Mouse (Mus musculus) kidney, postnatal 25 days (tissue): Measurements from ENCODE around the gene Ak7.
A peak's percentile ranks its signal among the peaks of the same experiment; 100 is the strongest.

ENCODE experiments used
- DNase-seq, 2 experiments: peaks; one replicate each; pipeline ENCODE4 v3.0.0; 2021; ENCODE audit warnings: mixed read lengths in 2 of 2

Gene Ak7

DNA sequence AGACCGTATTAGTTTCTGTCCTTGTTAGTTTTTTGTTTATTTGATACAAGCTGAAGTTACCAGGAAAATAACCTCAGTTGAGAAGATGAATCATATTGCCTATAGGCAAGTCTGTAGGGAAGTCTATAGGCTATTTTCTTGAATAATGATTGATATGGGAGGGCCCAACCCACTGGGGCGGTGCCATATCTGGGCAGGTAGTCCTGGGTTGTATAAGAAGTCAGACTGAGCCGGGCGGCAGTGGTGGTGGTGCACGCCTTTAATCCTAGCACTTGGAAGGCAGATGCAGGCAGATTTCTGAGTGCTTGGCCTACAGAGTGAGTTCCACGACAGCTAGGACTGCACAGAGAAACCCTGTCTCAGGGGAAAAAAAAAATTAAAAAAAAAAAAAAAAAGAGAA lies 84.1 kb downstream of the Ak7 start:
- DNase-seq = no peak

DNA sequence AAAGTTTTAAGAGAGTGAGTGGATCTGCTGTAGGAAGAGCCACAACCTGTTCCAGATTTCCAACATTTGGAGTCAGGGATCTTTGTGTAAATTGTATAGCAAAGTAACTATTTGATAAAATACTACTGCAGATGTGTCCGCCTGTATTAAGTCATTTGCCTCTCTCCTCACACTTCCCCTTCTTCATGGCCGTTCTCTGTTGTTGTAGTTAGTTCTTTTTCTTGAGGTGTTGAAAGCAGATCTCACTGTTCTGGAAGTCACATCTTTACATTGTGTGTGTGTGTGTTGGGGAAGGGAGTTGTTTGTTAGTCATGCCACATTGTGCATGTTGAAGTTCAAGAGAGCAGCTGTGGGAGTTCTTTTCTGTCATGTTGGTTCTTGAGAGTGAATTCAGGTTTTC lies 89.1 kb downstream of the Ak7 start:
- no peak for DNase-seq

DNA sequence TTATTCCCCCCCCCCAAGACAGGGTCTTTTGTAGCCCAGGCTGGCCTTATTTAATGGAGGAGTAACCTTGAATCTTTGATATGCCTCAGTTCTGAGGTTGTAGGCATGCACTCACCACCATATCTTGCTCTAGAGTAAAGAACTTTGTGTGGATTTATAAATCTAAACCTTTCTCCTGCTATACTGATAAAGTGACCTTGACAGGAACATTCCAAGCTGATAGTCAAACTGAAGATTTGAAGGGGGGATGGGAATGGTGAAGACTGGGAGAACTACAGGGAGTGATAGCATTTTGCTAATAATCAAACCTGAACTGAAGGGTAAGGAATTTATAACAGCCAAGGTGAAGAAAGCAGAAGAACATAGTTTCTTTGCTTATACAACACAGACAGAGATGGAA lies 92.2 kb downstream of the Ak7 start:
- DNase-seq = no peak

DNA sequence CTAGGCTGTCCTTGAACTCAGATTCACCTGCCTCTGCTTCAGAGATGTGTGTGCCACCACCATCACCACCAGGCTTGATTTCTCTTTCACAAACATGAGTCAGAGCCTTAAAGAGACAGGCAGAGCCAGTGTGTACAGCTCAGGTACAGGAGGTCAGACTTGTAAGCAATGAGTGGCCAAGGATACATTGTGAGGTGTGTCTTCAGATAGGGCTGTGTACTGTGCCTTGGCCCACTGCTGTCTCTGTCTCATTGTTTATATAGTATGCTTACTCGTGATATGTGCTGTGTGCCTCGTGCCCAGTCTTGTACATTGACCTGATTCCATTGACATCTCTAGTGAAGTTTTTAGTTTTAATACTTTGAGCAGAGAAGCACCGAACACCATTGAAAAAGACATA lies 100.0 kb downstream of the Ak7 start:
- DNase-seq = no peak

DNA sequence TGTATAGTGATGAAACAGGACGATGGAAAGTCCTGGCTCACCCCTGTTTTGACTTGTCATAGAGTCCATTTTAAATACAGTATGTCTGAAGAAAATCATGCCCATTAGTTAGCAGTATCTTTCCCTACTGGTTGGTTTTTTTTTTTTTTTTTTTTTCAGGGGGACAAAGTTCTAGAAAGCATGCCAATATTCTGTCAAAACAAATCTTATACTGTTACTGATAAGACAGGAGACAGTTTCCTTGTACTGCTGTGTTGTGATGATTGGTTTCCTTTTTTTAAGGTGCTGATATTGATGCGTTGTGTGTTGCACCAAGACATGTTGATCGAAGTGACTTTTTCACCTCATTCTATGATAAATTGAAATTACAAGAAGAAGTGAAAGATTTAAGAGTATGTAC lies 100.4 kb downstream of the Ak7 start:
- no peak for DNase-seq

DNA sequence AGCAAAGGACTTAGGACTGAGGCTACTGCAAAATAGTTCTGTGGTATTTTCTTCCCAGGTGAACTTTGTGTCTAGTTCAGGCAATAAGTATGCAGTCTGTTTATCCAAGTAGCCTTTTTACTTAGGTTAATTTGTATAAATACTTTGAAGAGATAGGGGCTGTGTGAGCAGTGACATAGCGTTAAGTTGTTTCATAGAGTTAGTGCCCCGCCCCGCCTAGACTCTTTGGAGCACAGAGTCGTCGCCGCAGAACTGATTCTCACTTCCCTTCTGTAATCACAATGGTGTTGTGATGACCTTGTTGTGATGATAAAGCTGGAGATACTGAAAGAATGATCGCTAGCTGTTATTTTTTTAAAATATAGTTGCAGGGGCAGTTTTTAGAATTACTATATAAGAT lies 101.6 kb downstream of the Ak7 start:
- DNase-seq = no peak

DNA sequence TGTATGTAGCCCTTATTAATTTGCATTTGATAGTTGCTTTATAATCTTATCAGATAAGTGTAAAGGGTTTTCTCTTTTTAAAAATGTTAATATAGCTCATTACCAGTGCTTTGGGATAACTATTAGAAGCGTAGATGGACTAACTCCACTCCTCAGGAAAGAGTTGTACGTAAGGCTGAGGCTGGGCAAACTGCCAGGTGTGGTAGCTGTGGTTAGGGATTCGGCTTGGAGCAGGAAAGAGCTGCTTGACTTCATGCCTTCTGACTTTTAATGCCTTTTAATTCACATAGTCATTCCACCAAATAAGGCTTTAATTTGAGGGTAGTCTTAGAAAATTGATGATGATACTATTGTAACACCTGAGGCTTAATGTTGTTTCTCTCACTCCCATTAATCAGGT lies 103.2 kb downstream of the Ak7 start:
- DNase-seq = peak; percentile 43 to 48

DNA sequence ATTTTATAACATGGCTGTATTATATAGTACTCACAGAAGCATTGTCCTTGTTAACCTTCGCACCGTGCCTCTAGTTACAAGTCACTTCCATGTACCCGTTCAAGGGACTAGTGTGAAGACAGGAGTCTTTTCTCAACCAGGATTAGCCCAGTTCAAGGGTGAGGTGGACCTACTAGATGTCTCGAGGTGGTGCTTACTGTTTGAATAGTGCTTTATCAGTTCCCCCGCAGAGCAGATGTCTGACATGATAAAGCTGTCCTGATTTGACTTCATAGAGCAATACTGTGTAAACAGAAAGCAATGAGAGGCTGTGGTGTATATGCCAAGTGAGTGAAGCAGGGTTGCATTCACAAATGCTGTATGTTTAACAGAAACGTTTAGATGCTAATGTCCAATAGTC lies 104.8 kb downstream of the Ak7 start:
- DNase-seq = no peak

DNA sequence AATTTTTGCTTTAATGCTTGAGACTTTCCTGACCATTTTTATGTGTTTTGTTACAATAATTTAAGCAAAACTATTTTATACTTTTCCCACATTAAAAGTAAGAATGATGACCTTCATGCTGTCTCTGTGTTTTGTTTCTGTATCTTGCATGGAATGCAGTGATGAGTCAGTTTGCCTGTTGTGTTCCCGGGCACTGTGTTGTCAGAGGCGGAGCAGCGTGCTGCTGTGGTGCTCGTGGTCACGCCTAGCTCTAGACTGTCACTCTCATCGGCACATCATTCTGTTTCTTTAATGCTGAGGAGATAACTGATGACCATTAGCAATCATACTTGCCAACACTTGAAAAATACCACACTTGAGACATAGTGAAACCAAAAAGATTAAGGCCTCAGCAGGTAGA lies 108.2 kb downstream of the Ak7 start:
- no peak for DNase-seq

DNA sequence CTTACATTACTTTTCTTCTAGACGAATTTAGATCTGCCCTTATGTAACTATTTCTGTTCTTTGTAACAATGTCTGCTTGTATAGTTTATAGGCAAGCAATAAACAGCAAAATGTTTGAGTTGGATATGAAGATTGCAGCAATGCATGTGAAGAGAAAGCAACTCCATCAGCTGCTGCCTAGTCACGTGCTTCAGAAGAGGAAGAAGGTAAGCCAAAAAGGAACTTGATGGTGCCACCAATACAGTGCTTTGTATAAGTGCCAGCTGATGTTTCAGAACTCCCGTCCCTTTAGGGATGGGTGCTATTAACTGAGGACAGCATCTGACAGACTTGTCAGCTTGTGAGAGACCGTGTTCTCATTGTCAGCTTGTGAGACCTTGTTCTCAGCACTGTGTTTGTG lies 117.7 kb downstream of the Ak7 start:
- no peak for DNase-seq

DNA sequence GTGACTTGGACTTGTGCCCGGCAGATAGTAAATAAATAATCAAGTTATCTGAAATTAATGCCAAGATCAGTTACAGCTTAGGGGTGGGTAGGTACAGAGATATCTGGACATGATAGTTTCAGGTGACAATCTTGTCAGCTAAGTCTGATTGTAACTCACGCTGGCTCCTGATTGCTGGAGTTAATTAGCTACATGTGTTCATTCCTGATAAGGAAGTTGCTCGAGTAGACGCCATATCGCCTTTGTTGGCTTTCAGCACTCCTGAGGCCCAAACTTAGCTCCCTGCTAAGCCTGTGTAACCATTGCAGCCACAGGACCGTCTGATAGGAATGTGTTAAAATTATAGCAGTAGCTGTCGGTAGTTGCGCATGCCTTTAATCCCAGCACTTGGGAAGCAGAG lies 119.0 kb downstream of the Ak7 start:
- no peak for DNase-seq

DNA sequence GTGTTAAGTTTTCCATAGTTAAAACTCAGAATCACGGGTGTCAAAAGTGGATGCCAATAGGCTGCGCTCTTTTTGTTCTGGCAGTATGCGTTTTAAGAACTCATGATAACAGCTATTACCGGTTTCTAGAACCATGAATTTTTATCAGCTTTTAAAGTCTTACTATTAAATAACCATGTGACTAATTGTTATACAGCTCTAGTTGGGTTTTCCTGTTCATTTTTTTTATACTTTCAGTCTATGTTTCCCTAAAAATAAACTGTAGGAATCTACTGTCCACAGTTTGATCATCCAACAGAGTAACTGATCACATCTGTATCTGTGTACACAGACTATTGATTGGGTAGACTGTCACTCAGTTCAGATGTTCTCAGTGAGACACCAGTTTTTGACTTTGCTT lies 119.5 kb downstream of the Ak7 start:
- no peak for DNase-seq
